In the genomic region with DNA sequence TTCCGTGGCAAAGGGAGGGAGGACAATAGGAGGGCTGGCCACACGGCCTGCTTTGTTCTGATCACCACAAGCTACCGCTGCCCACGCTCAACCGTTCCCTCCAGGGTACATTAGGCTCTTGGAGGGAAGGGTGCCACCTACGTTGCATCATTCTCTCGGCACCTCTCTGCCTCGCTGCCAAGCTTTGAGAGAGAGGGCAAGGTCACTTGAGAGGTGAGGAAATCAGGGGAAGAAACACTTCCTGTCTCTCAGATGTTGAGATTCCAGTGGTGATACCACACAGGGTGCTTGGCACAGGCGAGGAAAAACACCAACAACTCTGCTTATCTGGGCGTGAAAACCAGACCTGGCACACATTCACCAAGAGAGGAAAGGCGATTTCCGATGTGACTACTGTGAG, we compare ENCODE assay signal across 22 mouse cellular contexts.
DNase-seq lines count a peak whose midpoint lies in the region; ATAC-seq lines count a peak whose summit lies in the region.
"Had no signal": no experiment of that assay in that cellular context is flagged by ENCODE, and none has a peak within 500 bp of the region (broad histone marks: within the 10 kb centered on the region; RNA-seq: fewer than 3 reads in every experiment).

No protein-coding gene starts in this region.

- H3K9ac ChIP-seq in hindbrain, embryonic 13.5 days, result no peak overlapping the region
- H3K9ac ChIP-seq: kidney, embryonic 15.5 days; limb, embryonic 15.5 days; liver, embryonic 15.5 days; midbrain, embryonic 13.5 days; stomach, embryonic 15.5 days had no signal

- 85% methylated on average over 12 of the region's 12 CpGs for WGBS in hindbrain, embryonic 10.5 days
- WGBS in hindbrain, embryonic 13.5 days, result 76% methylated on average over 12 of the region's 12 CpGs

- H3K36me3 ChIP-seq in hindbrain, embryonic 10.5 days, result peaks cover 99% of the 10 kb centered on the region
- H3K36me3 ChIP-seq in hindbrain, embryonic 13.5 days, result peaks cover 90% of the 10 kb centered on the region
- H3K36me3 ChIP-seq: liver, embryonic 15.5 days; stomach, embryonic 15.5 days had no signal

- no peaks in the 10 kb centered on the region for H3K4me1 ChIP-seq in hindbrain, embryonic 10.5 days (replicated peaks)
- H3K4me1 ChIP-seq in hindbrain, embryonic 13.5 days (replicated peaks), result no peaks in the 10 kb centered on the region
- H3K4me1 ChIP-seq: liver, embryonic 15.5 days; midbrain, embryonic 13.5 days; stomach, embryonic 15.5 days had no signal

- ATAC-seq in hindbrain, embryonic 13.5 days (ENCODE audit: low FRiP score), result no peak
- ATAC-seq: activated CD4-positive, CD25-positive, alpha-beta regulatory T cell, adult 4 months; hindbrain, embryonic 16.5 days; intestine, postnatal 0 days; midbrain, embryonic 13.5 days had no signal

- H3K27me3 ChIP-seq in hindbrain, embryonic 10.5 days (ENCODE audit: insufficient read depth, poor library complexity, severe bottlenecking), result no peaks in the 10 kb centered on the region
- H3K27me3 ChIP-seq in hindbrain, embryonic 13.5 days, result no peaks in the 10 kb centered on the region
- H3K27me3 ChIP-seq: kidney, embryonic 15.5 days; limb, embryonic 15.5 days; liver, embryonic 15.5 days; midbrain, embryonic 13.5 days; stomach, embryonic 15.5 days had no signal

- H3K4me2 ChIP-seq in hindbrain, embryonic 13.5 days, result no peak overlapping the region
- H3K4me2 ChIP-seq: heart, embryonic 11.5 days; kidney, embryonic 15.5 days; limb, embryonic 15.5 days; liver, embryonic 15.5 days; midbrain, embryonic 13.5 days; stomach, embryonic 15.5 days had no signal

- H3K27ac ChIP-seq in hindbrain, embryonic 10.5 days, result peak overlapping the region; percentile 17; the same call in 1 of the 2 replicates
- H3K27ac ChIP-seq in hindbrain, embryonic 13.5 days, result no peak overlapping the region
- H3K27ac ChIP-seq: gastrocnemius, adult 2 months; kidney, embryonic 15.5 days; limb, embryonic 15.5 days; liver, embryonic 15.5 days; midbrain, embryonic 13.5 days; stomach, embryonic 15.5 days had no signal

- H3K9me3 ChIP-seq in hindbrain, embryonic 10.5 days, result 0 out of 2 replicates have a peak, but pooled peaks cover 2% of the 10 kb centered on the region
- no peaks in the 10 kb centered on the region for H3K9me3 ChIP-seq in hindbrain, embryonic 13.5 days
- H3K9me3 ChIP-seq: kidney, embryonic 15.5 days; limb, embryonic 15.5 days; liver, embryonic 15.5 days; midbrain, embryonic 13.5 days; stomach, embryonic 15.5 days had no signal

- no peak overlapping the region for H3K4me3 ChIP-seq in hindbrain, embryonic 10.5 days
- no peak overlapping the region for H3K4me3 ChIP-seq in hindbrain, embryonic 13.5 days
- H3K4me3 ChIP-seq: gastrocnemius, adult 2 months; kidney, embryonic 15.5 days; limb, embryonic 15.5 days; liver, embryonic 15.5 days; midbrain, embryonic 13.5 days; stomach, embryonic 15.5 days had no signal

- DNase-seq in adrenal gland, postnatal 10 days, result peak; percentile 29
- DNase-seq in adrenal gland, postnatal 25 days, result no peak
- DNase-seq in hindbrain, embryonic 10.5 days (ENCODE audit: low spot score), result no peak
- peak; percentile 76 for DNase-seq in lung, postnatal 36 days
- DNase-seq in spleen, postnatal 36 days (ENCODE audit: low spot score in 2 of 2), result no peak
- DNase-seq in heart, postnatal 4 days, result no peak
- no peak for DNase-seq in neural tube, embryonic 10.5 days (ENCODE audit: extremely low spot score, low spot score)
- DNase-seq: adrenal gland, postnatal 36 days; cerebellum, postnatal 14 days; embryo, embryonic 11 days; gastrocnemius, adult 2 months; heart, postnatal 14 days had no signal

Comparison
In these comparisons a context has a peak if more than half of its experiments do, and no peak if none do; other contexts are left out.
1. DNase-seq: peak in adrenal gland, postnatal 10 days (single experiment) and lung, postnatal 36 days (single experiment); none in adrenal gland, postnatal 25 days (single experiment), hindbrain, embryonic 10.5 days (single experiment), spleen, postnatal 36 days (0 of 2), heart, postnatal 4 days (single experiment) and neural tube, embryonic 10.5 days (single experiment).